8 mouse cellular contexts compared by ENCODE assay signal in the genomic region with DNA sequence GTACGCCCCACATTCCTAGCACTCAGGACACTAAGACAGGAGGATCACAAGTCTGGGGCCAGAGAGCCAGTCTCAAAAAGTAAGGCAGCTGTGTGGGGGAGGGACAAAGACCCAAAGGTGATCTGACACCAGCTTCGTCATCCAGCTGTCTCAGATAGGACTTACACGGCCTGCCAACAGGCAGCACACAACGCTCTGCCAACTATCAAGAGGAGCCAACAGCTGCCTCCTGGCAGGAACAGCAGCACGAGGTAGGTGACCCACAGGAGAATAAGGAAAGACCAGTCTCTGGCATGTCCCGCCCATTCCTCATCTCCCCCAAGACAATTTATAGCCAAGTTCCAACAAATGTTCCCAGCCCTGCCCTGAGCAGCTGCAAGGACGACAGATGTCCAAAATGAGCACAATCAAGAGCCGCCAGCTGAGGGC. TPM values are rescaled to one million over a fixed set of nuclear protein-coding genes. Genes with fewer than 3 reads are reported as not detected.
DNase-seq lines count a peak whose midpoint lies in the region; ATAC-seq lines count a peak whose summit lies in the region.

No protein-coding gene starts in this region.

- H3K27ac ChIP-seq in lung, embryonic 15.5 days, result peak overlapping the region; percentile 42

- H3K36me3 ChIP-seq in lung, embryonic 15.5 days, result peaks cover 10% of the 10 kb centered on the region; the same call in 1 of the 2 replicates

- 34% methylated on average over 8 of the region's 8 CpGs for WGBS in lung, embryonic 15.5 days

- H3K4me1 ChIP-seq in lung, embryonic 15.5 days, result peaks cover 82% of the 10 kb centered on the region

- H3K4me2 ChIP-seq in lung, embryonic 15.5 days, result peak overlapping the region; percentile 5; the same call in 1 of the 2 replicates

- no peak overlapping the region for H3K9ac ChIP-seq in lung, embryonic 15.5 days

- intact Hi-C loops in heart, postnatal 36 days (cut with DNase I), result loop anchor here (2.0 kb wide), 3 partner anchors 17 to 51 kb away; no protein-coding TSS in a partner anchor

- no peak for DNase-seq in lung, postnatal 25 days (ENCODE audit: low spot score)
- DNase-seq in gastrocnemius, postnatal 10 days, result peak; percentile 58
- DNase-seq in heart, postnatal 36 days, result peak; percentile 68 to 73
- DNase-seq in skeletal muscle tissue, adult 2 months (ENCODE audit: low read depth, low spot score), result peak; percentile 97
- DNase-seq in ovary, postnatal 14 days (ENCODE audit: low spot score), result no peak
- no peak for DNase-seq in urinary bladder, postnatal 10 days (ENCODE audit: low spot score)

- no peaks in the 10 kb centered on the region for H3K27me3 ChIP-seq in lung, embryonic 15.5 days

- H3K4me3 ChIP-seq in lung, embryonic 15.5 days, result no peak overlapping the region

- no peaks in the 10 kb centered on the region for H3K9me3 ChIP-seq in lung, embryonic 15.5 days

- peak; percentile 24; the same call in 1 of the 2 replicates for ATAC-seq in lung, embryonic 15.5 days (ENCODE audit: borderline replicate concordance, extremely low read depth, low FRiP score, low TSS enrichment)
- ATAC-seq in erythroid progenitor cell, adult 5-6 weeks (replicated peaks; ENCODE audit: low FRiP score, poor library complexity, severe bottlenecking), result no peak

RNA-seq across cellular contexts. Expression of a gene that starts 9.8 kb away (rescaled TPM):
- 58.4 and 62.5 TPM in 2 replicates for polyA plus RNA-seq in lung, embryonic 15.5 days (2015; fragmentation: Nextera tagmentation; extraction: Ambion mirVana)
- 100 to 1,000 TPM in 1 of 2 experiments, 10 to 100 TPM in 1; 92.0 to 114 TPM for total RNA-seq in gastrocnemius, postnatal 10 days (2021)
- 100 to 1,000 TPM; 109 to 113 TPM for total RNA-seq in heart, postnatal 36 days (2021)
- total RNA-seq in erythroid progenitor cell, adult 5-6 weeks (2015; ENCODE audit: low replicate concordance), result 1.7 and 2.2 TPM in 2 replicates
- total RNA-seq in erythroid progenitor cell, adult 5-6 weeks (2017; ENCODE audit: low replicate concordance), result 5.4 and 12.9 TPM in 2 replicates

Comparison
In these comparisons a context has a peak if more than half of its experiments do, and no peak if none do; other contexts are left out.
1. DNase-seq: peak in gastrocnemius, postnatal 10 days (single experiment), heart, postnatal 36 days (2 of 2) and skeletal muscle tissue, adult 2 months (single experiment); none in lung, postnatal 25 days (single experiment), ovary, postnatal 14 days (single experiment) and urinary bladder, postnatal 10 days (single experiment).
2. RNA of a gene that starts 9.8 kb away (total RNA-seq): 92.0 to 114 TPM in gastrocnemius, postnatal 10 days and 109 to 113 TPM in heart, postnatal 36 days; 1.7 to 12.9 TPM in erythroid progenitor cell, adult 5-6 weeks; every median in the first group is over 4 times any median in the second.